ENCODE assay signal across 17 mouse cellular contexts in genomic region chr7:118914561-118915165, GRCm38 (mm10). TPM values are rescaled to one million over a fixed set of nuclear protein-coding genes. Genes with fewer than 3 reads are reported as not detected.
A peak's percentile ranks its signal among the peaks of the same experiment; 100 is the strongest.
DNase-seq lines count a peak whose midpoint lies in the region; ATAC-seq and TF ChIP-seq lines count a peak whose summit lies in the region.
"Had no signal": no experiment of that assay in that cellular context is flagged by ENCODE, and none has a peak within 500 bp of the region (broad histone marks: within the 10 kb centered on the region; RNA-seq: fewer than 3 reads in every experiment).

No protein-coding gene starts in this region.

- no peak overlapping the region for H3K4me2 ChIP-seq in lung, postnatal 0 days (replicated peaks; ENCODE audit: low read depth, low read length)
- H3K4me2 ChIP-seq: embryonic facial prominence, embryonic 12.5 days; heart, embryonic 13.5 days; hindbrain, embryonic 13.5 days; liver, embryonic 13.5 days had no signal

- TF ChIP-seq CTCF in lung, postnatal 0 days (IDR thresholded peaks at IDR 0.05): peak; percentile 44

- H3K27me3 ChIP-seq in lung, postnatal 0 days (replicated peaks; ENCODE audit: insufficient read depth, low read length): no peaks in the 10 kb centered on the region
- H3K27me3 ChIP-seq: embryonic facial prominence, embryonic 12.5 days; hindbrain, embryonic 13.5 days; liver, embryonic 13.5 days had no signal

- no peak overlapping the region for H3K27ac ChIP-seq in lung, postnatal 0 days (ENCODE audit: low read length)
- H3K27ac ChIP-seq: embryonic facial prominence, embryonic 12.5 days; heart, embryonic 13.5 days; hindbrain, embryonic 13.5 days; liver, embryonic 13.5 days had no signal

- ATAC-seq in lung, postnatal 0 days: 0 out of 2 replicates have a peak, but pooled peaks have one; percentile 9
- ATAC-seq: forebrain, postnatal 0 days had no signal

- no peaks in the 10 kb centered on the region for H3K9me3 ChIP-seq in lung, postnatal 0 days (ENCODE audit: low read length)
- H3K9me3 ChIP-seq: embryonic facial prominence, embryonic 12.5 days; heart, embryonic 13.5 days; hindbrain, embryonic 13.5 days; liver, embryonic 13.5 days had no signal

- no peaks in the 10 kb centered on the region for H3K4me1 ChIP-seq in lung, postnatal 0 days (ENCODE audit: insufficient read depth, low read depth, low read length)
- H3K4me1 ChIP-seq: embryonic facial prominence, embryonic 12.5 days; liver, embryonic 13.5 days had no signal

- peak; percentile 34 for DNase-seq in heart, adult 11 months
- no peak for DNase-seq in heart, adult 8-10 months (ENCODE audit: low spot score)
- DNase-seq in lung, postnatal 0 days (ENCODE audit: low spot score): no peak
- DNase-seq in lung, postnatal 10 days: no peak
- DNase-seq in cerebellum, adult 9-11 months: peak; percentile 44
- DNase-seq in thymus, postnatal 0 days (ENCODE audit: low spot score): no peak
- DNase-seq in ovary, postnatal 14 days (ENCODE audit: low spot score): no peak
- DNase-seq: forebrain, postnatal 0 days; gastrocnemius, postnatal 14 days; kidney, adult 2 months; kidney, postnatal 4 days; liver, embryonic 13.5 days; midbrain, embryonic 14.5 days; right cerebral cortex, postnatal 14 days had no signal

- no peak overlapping the region for H3K4me3 ChIP-seq in lung, postnatal 0 days (ENCODE audit: low read depth, low read length)
- H3K4me3 ChIP-seq: embryonic facial prominence, embryonic 12.5 days; heart, embryonic 13.5 days; hindbrain, embryonic 13.5 days; liver, embryonic 13.5 days had no signal

- no peaks in the 10 kb centered on the region for H3K36me3 ChIP-seq in lung, postnatal 0 days (ENCODE audit: insufficient read depth, low read length)
- H3K36me3 ChIP-seq: embryonic facial prominence, embryonic 12.5 days; heart, embryonic 13.5 days; hindbrain, embryonic 13.5 days; liver, embryonic 13.5 days had no signal

- 59% methylated on average over 7 of the region's 7 CpGs for WGBS in lung, postnatal 0 days

- TF ChIP-seq EP300 in lung, postnatal 0 days (IDR thresholded peaks at IDR 0.05): no peak

- no peak overlapping the region for H3K9ac ChIP-seq in lung, postnatal 0 days (replicated peaks; ENCODE audit: low read depth)
- H3K9ac ChIP-seq: embryonic facial prominence, embryonic 12.5 days; forebrain, postnatal 0 days; heart, embryonic 13.5 days; hindbrain, embryonic 13.5 days; liver, embryonic 13.5 days had no signal

RNA-seq across cellular contexts. Expression of gene Knop1, which starts 58.6 kb away (rescaled TPM):
- 10 to 100 TPM; 13.0 to 14.8 (median 14.0) TPM for total RNA-seq in heart, adult 8-10 months (2022)
- polyA plus RNA-seq in lung, postnatal 0 days (2015; fragmentation: Nextera tagmentation; extraction: Ambion mirVana): 50.1 and 51.6 TPM in 2 replicates
- polyA plus RNA-seq in thymus, postnatal 0 days (2015; fragmentation: Nextera tagmentation; extraction: Ambion mirVana): 79.2 and 79.4 TPM in 2 replicates

RNA-seq across cellular contexts. Expression of gene Iqck, which starts 59.1 kb away (rescaled TPM):
- under 1 TPM; 0.32 to 0.72 (median 0.49) TPM for total RNA-seq in heart, adult 8-10 months (2022)
- 3.5 and 4.9 TPM in 2 replicates for polyA plus RNA-seq in lung, postnatal 0 days (2015; fragmentation: Nextera tagmentation; extraction: Ambion mirVana)
- polyA plus RNA-seq in thymus, postnatal 0 days (2015; fragmentation: Nextera tagmentation; extraction: Ambion mirVana): 1.1 and 1.6 TPM in 2 replicates

Comparison
In these comparisons a context has a peak if more than half of its experiments do, and no peak if none do; other contexts are left out.
1. DNase-seq: peak in heart, adult 11 months (single experiment) and cerebellum, adult 9-11 months (single experiment); none in heart, adult 8-10 months (single experiment), lung, postnatal 0 days (single experiment), lung, postnatal 10 days (single experiment), thymus, postnatal 0 days (single experiment) and ovary, postnatal 14 days (single experiment).